Mouse (Mus musculus): ENCODE data around the gene Zmynd19.

DNA sequence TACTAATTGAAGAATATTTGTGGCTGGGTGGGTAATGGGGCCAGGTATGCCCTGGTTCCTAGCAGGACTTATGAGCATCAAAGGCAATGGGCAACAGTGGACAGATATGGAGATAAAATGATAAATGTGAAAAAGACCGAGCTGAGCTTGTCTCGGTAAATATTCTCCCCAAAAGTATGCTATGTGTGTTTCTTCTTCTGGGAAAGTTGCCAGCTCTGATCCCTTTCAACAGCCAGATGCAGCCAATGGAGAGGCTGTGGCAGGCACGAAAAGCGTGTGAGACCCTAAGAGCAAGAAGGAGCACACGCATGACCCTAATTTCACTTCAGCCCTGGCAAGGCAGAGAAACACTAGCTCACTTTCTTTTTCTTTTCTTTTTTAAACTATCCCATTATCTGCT, 48.5 kb upstream of the Zmynd19 start:
- TF ChIP-seq CTCF (IDR thresholded peaks at IDR 0.05; ENCODE audit: low read depth): no peak
- no peak for TF ChIP-seq EP300 (optimal IDR thresholded peaks at IDR 0.05)

Data from stomach, postnatal 0 days (tissue).